Mouse (Mus musculus) midbrain, embryonic 13.5 days (tissue): ENCODE results near the gene Sp6. TPM values are rescaled to one million over a fixed set of nuclear protein-coding genes. Genes with fewer than 3 reads are reported as not detected.

Source experiments
- ATAC-seq: fragments of 200-750 bp; cut with Nextera tagmentation; 2 replicates; pipeline ENCODE4 v1.8.0; 2017; ENCODE audit warnings: mild to moderate bottlenecking, moderate TSS enrichment, moderate library complexity
- H3K27ac ChIP-seq: fragments of 300-500 bp; sonication (generic); 2 replicates; pipeline ENCODE4 v1.5.1; 2015; ENCODE audit warnings: inconsistent platforms, mild to moderate bottlenecking, moderate library complexity
- H3K27me3 ChIP-seq: fragments of 300-500 bp; sonication (generic); 2 replicates; pipeline ENCODE4 v1.6.1; 2015; ENCODE audit warnings: mild to moderate bottlenecking, inconsistent platforms
- H3K36me3 ChIP-seq: fragments of 300-500 bp; sonication (generic); 2 replicates; pipeline ENCODE4 v1.6.1; 2015; ENCODE audit warnings: mild to moderate bottlenecking, inconsistent platforms
- H3K4me1 ChIP-seq: fragments of 300-500 bp; sonication (generic); replicated peaks from 2 replicates; pipeline ENCODE4 v1.6.1; 2015; ENCODE audit warnings: inconsistent platforms
- H3K4me2 ChIP-seq: fragments of 300-500 bp; sonication (generic); replicated peaks from 2 replicates; pipeline ENCODE4 v1.6.1; 2015; ENCODE audit warnings: moderate library complexity, mild to moderate bottlenecking, inconsistent platforms
- H3K4me3 ChIP-seq: fragments of 300-500 bp; sonication (generic); replicated peaks from 2 replicates; pipeline ENCODE4 v1.5.1; 2015; ENCODE audit warnings: mild to moderate bottlenecking, inconsistent platforms
- H3K9ac ChIP-seq: fragments of 300-500 bp; sonication (generic); replicated peaks from 2 replicates; pipeline ENCODE4 v1.6.1; 2015; ENCODE audit warnings: mild to moderate bottlenecking, inconsistent platforms
- H3K9me3 ChIP-seq: fragments of 300-500 bp; sonication (generic); 2 replicates; pipeline ENCODE4 v1.6.1; 2016; ENCODE audit warnings: mild to moderate bottlenecking, inconsistent platforms
- WGBS: fragments of 180-500 bp; shearing (Covaris S2); methylation state at CpG from one replicate; pipeline ENCODE4 v1.1.7; 2015; 5-methylcytosine and 5-hydroxymethylcytosine counted together
- polyA plus RNA-seq: library from polyadenylated mRNA; unstranded; fragments of >200 nt; fragmentation: Nextera tagmentation; extraction: Ambion mirVana; gene quantifications from 2 replicates; pipeline ENCODE4 v1.2.1, GENCODE M21; 2015

The Sp6 gene
- polyA plus RNA-seq, 1 experiment from 2014 or later = 0.07 TPM

DNA sequence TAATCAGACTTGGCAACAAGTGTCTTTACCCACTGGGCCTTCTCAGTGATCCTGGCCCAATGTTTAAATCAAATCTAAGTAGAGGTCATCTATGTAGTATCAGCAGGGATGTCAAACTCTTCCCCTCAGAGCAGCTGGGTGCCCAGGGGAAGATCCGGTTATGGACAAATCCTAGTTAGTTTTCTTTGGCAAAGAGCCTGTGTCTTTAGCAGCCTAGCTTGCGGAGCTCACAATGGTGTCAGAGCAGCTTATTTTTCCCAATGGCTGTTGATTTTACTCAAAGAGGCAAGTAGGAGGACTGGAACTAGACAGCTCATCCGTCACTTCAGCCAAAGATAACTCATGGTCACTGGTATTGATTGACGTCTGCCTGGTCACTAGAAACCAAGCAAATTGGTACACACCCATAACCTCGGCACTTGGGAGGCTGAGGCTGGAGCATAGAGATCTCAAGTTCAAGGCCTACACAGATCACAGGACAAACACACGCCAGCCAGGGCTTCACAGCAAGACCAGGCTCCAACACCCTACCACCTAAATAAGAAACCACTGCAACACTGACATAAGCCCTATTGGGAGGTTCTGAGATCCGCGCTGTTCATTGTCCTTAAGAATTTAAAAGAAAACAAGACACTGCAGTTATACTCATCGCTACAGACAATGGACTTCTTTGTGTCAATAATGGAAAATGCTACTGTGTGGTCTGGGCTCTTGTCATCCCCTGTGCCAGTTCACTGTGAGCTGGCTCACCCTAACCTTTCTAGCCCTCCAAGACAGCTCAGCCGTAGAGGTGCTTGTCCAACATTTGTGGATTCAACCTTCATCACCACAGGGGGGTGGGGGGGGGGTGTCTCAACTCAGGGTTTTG, 37.4 kb upstream of the Sp6 start:
- peak overlapping the region; percentile 97 for H3K27ac ChIP-seq
- H3K9ac ChIP-seq = peak overlapping the region; percentile 95
- no peak for ATAC-seq
- no peaks in the 10 kb centered on the region for H3K36me3 ChIP-seq
- H3K4me2 ChIP-seq = peak overlapping the region; percentile 69
- H3K4me3 ChIP-seq = peak overlapping the region; percentile 94
- peaks cover 51% of the 10 kb centered on the region for H3K4me1 ChIP-seq
- 83% methylated on average over 10 of the region's 10 CpGs for WGBS
- H3K27me3 ChIP-seq = no peaks in the 10 kb centered on the region
- H3K9me3 ChIP-seq = no peaks in the 10 kb centered on the region

GRCm38 (mm10) chr11:96976379-96976687, 36.9 kb upstream of the Sp6 start:
- ATAC-seq = no peak
- peak overlapping the region; percentile 95 for H3K9ac ChIP-seq
- H3K36me3 ChIP-seq = no peaks in the 10 kb centered on the region
- H3K27ac ChIP-seq = peak overlapping the region; percentile 97
- H3K4me3 ChIP-seq = peak overlapping the region; percentile 94
- no peaks in the 10 kb centered on the region for H3K9me3 ChIP-seq
- H3K27me3 ChIP-seq = peaks cover 1% of the 10 kb centered on the region; the same call in 1 of the 2 replicates
- 54% methylated on average over 3 of the region's 3 CpGs for WGBS
- peaks cover 51% of the 10 kb centered on the region for H3K4me1 ChIP-seq
- peak overlapping the region; percentile 69 for H3K4me2 ChIP-seq

DNA sequence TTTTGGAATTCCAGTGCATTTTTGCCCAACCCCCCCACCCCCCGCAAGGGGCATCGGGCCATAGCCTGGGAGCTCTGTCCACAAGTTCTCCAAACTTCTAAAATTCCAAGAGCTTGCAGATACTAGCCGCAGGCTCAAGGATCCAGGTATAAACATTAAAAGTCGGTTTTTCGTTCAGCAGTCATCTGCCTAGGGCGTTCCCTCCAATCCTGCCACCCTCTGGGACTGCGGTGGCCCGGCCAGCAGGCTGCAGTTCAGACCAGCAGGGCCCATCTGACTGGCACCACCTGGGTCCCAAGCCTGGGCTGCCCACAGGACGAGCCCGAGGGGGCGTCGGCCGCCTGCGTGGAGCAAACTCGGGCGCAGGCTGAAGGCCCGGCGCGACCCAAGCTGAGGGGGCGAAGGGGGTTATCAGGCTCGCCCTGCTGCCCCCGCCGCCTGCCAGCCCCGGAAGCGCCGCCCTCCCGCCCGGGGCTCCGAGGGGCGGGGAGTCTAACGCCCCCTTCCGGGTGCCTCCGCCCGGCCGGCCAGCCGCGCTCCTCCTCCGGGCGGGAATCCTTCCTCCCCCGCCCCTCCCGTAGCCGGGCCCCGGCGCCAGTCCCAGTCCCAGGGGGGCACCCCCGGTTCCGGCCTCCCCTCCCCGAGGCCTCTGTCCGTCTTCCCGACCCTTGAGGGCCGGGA, 36.1 kb upstream of the Sp6 start:
- WGBS = under 1% methylated on average over 44 of the region's 50 CpGs
- Histone ChIP-seq H3K9me3 (no peaks in the 10 kb centered on the region), H3K27ac (peak overlapping the region; percentile 97), H3K4me3 (peak overlapping the region; percentile 94), H3K4me2 (peak overlapping the region; percentile 69), H3K4me1 (peaks cover 52% of the 10 kb centered on the region), H3K9ac (peak overlapping the region; percentile 95), H3K36me3 (no peaks in the 10 kb centered on the region), H3K27me3 (peaks cover 8% of the 10 kb centered on the region; the same call in 1 of the 2 replicates)
- peak; percentile 67 for ATAC-seq

GRCm38 (mm10) chr11:96977606-96978400, 35.4 kb upstream of the Sp6 start:
- under 1% methylated on average over 45 of the region's 45 CpGs for WGBS
- no peaks in the 10 kb centered on the region for H3K36me3 ChIP-seq
- peak overlapping the region; percentile 95 for H3K9ac ChIP-seq
- ATAC-seq = peak; percentile 98
- H3K4me2 ChIP-seq = peak overlapping the region; percentile 85
- H3K4me1 ChIP-seq = peaks cover 50% of the 10 kb centered on the region
- H3K9me3 ChIP-seq = no peaks in the 10 kb centered on the region
- peak overlapping the region; percentile 97 for H3K27ac ChIP-seq
- peaks cover 8% of the 10 kb centered on the region; the same call in 1 of the 2 replicates for H3K27me3 ChIP-seq
- peak overlapping the region; percentile 94 for H3K4me3 ChIP-seq

GRCm38 (mm10) chr11:96978401-96979246, 34.6 kb upstream of the Sp6 start:
- Histone ChIP-seq H3K36me3 (no peaks in the 10 kb centered on the region), H3K4me3 (peak overlapping the region; percentile 50), H3K27ac (peak overlapping the region; percentile 83), H3K4me2 (peak overlapping the region; percentile 85), H3K27me3 (peaks cover 11% of the 10 kb centered on the region; the same call in 1 of the 2 replicates), H3K4me1 (peaks cover 42% of the 10 kb centered on the region), H3K9ac (peak overlapping the region; percentile 76), H3K9me3 (no peaks in the 10 kb centered on the region)
- ATAC-seq = no peak
- 33% methylated on average over 17 of the region's 17 CpGs for WGBS

DNA sequence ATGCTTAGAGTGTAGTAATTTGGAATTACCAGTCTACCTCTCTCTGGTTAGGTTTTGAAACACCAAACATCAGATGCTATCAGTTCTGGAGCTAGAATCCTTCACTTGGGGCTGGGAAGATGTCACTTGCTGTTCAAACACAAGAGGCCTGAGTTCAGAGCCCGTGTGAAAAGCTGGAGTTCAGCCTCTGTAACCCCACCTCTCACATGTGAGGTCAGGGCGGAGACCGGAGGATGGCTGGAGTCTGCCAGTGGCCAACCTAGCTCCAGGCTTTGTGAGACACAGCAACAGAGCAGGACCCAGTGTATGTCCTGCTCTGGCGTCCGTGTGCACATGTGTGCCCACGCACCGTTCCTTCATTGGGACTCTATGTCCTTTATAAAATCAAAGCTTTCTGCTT, 33.9 kb upstream of the Sp6 start:
- ATAC-seq = no peak
- Histone ChIP-seq H3K4me3 (no peak overlapping the region), H3K9me3 (no peaks in the 10 kb centered on the region), H3K27me3 (peaks cover 17% of the 10 kb centered on the region), H3K27ac (no peak overlapping the region), H3K4me2 (no peak overlapping the region; the same call in 1 of the 2 replicates), H3K9ac (no peak overlapping the region), H3K4me1 (peaks cover 35% of the 10 kb centered on the region), H3K36me3 (no peaks in the 10 kb centered on the region)
- WGBS = 82% methylated on average over 7 of the region's 7 CpGs

- Histone ChIP-seq H3K9ac (no peak overlapping the region), H3K9me3 (no peaks in the 10 kb centered on the region), H3K27me3 (peaks cover 22% of the 10 kb centered on the region), H3K4me3 (no peak overlapping the region), H3K36me3 (no peaks in the 10 kb centered on the region), H3K4me2 (no peak overlapping the region), H3K4me1 (peaks cover 31% of the 10 kb centered on the region), H3K27ac (no peak overlapping the region)
- ATAC-seq = no peak
- 80% methylated on average over 5 of the region's 5 CpGs for WGBS
These were observed 33.2 kb upstream of the Sp6 start for GRCm38 (mm10) chr11:96980021-96980420.

GRCm38 (mm10) chr11:96981461-96981860, 31.7 kb upstream of the Sp6 start:
- H3K36me3 ChIP-seq = no peaks in the 10 kb centered on the region
- no peak overlapping the region for H3K4me3 ChIP-seq
- ATAC-seq = no peak
- 77% methylated on average over 15 of the region's 15 CpGs for WGBS
- no peak overlapping the region for H3K27ac ChIP-seq
- no peaks in the 10 kb centered on the region for H3K9me3 ChIP-seq
- peaks cover 17% of the 10 kb centered on the region for H3K4me1 ChIP-seq
- peak overlapping the region; percentile 28; the same call in 1 of the 2 replicates for H3K9ac ChIP-seq
- peaks cover 36% of the 10 kb centered on the region for H3K27me3 ChIP-seq
- H3K4me2 ChIP-seq = no peak overlapping the region

GRCm38 (mm10) chr11:96982355-96982754, 30.8 kb upstream of the Sp6 start:
- Histone ChIP-seq H3K27ac (no peak overlapping the region), H3K9me3 (no peaks in the 10 kb centered on the region), H3K4me1 (peaks cover 15% of the 10 kb centered on the region), H3K27me3 (peaks cover 45% of the 10 kb centered on the region), H3K4me2 (0 out of 2 replicates have a peak overlapping the region, but pooled peaks have one; percentile 10), H3K9ac (peak overlapping the region; percentile 25; the same call in 1 of the 2 replicates), H3K36me3 (no peaks in the 10 kb centered on the region), H3K4me3 (no peak overlapping the region)
- ATAC-seq = no peak
- 2% methylated on average over 7 of the region's 7 CpGs for WGBS

- ATAC-seq = no peak
- peak within 1 kb of the TSS; percentile 25; the same call in 1 of the 2 replicates for H3K9ac ChIP-seq
- H3K4me3 ChIP-seq = no peak within 1 kb of the TSS
- H3K4me1 ChIP-seq = peaks cover 20% of the 10 kb centered on the region
- no peak within 1 kb of the TSS for H3K27ac ChIP-seq
- WGBS = 81% methylated on average over 7 of the region's 7 CpGs
- H3K9me3 ChIP-seq = no peaks in the 10 kb centered on the region
- H3K4me2 ChIP-seq = 0 out of 2 replicates have a peak within 1 kb of the TSS, but pooled peaks have one; percentile 10
- H3K36me3 ChIP-seq = no peaks in the 10 kb centered on the region
- peaks cover 50% of the 10 kb centered on the region for H3K27me3 ChIP-seq
These were observed 30.3 kb upstream of the Sp6 start, which contains the start of gene Sp2 for GRCm38 (mm10) chr11:96982859-96983258. TSS of gene Sp2 (minus strand) at chr11:96982959.

GRCm38 (mm10) chr11:96984903-96985302, 28.3 kb upstream of the Sp6 start:
- peaks cover 19% of the 10 kb centered on the region for H3K4me1 ChIP-seq
- WGBS = 15% methylated on average over 4 of the region's 4 CpGs
- no peak overlapping the region for H3K4me3 ChIP-seq
- no peaks in the 10 kb centered on the region for H3K36me3 ChIP-seq
- no peak overlapping the region for H3K27ac ChIP-seq
- no peaks in the 10 kb centered on the region for H3K9me3 ChIP-seq
- H3K9ac ChIP-seq = no peak overlapping the region
- no peak for ATAC-seq
- H3K4me2 ChIP-seq = no peak overlapping the region
- H3K27me3 ChIP-seq = peaks cover 59% of the 10 kb centered on the region
